Mouse (Mus musculus) stomach, postnatal 0 days (tissue): Measurements from ENCODE around the gene Yap1.

Experiments used
- CTCF ChIP-seq: IDR thresholded peaks from 2 replicates; pipeline ENCODE4 v1.5.1; 2016; ENCODE audit warnings: antibody characterized with exemption, low read depth, mild to moderate bottlenecking, moderate library complexity
- EP300 ChIP-seq: optimal IDR thresholded peaks from 2 replicates; pipeline ENCODE3; 2016; ENCODE audit warnings: antibody characterized with exemption

DNA sequence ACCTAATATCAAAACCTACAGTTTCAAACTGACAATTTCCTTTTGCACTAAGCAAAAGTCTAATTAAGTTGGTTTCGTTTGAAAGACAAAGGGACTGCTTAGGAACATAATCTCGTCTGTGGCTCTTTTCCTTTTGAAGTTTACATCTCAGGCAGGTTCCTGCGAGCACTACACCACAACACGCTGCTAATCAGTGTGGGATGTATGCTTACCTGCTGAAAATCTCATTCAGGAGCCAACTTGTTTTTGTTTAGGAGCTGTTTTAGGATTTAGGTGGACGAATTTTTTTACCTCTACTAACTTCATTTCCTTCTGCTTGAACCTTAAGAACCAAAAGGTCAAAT lies 38.6 kb upstream of the Yap1 start:
- TF ChIP-seq EP300 (no peak), CTCF (no peak)
